Mouse (Mus musculus): ENCODE measurements around the gene Nlgn3. TPM values are rescaled to one million over a fixed set of nuclear protein-coding genes. Genes with fewer than 3 reads are reported as not detected.
"Not testable (repeated sequence)": the region's sequence is repeated elsewhere in the genome, so short reads cannot be mapped to it uniquely, and the experiment has no call there.

Gene Nlgn3
- polyA plus RNA-seq, 1 experiment: 1.9 TPM

- no peak for DNase-seq (ENCODE audit: low spot score)
Measured at GRCm38 (mm10) chrX:101300427-101301030, 1.6 kb downstream of the Nlgn3 start.

GRCm38 (mm10) chrX:101301654-101302053 is 2.7 kb downstream of the Nlgn3 start:
- no peak for DNase-seq (ENCODE audit: low spot score)

- DNase-seq (ENCODE audit: low spot score): no peak
Measured at GRCm38 (mm10) chrX:101304646-101305045, 5.7 kb downstream of the Nlgn3 start.

- no peak for DNase-seq (ENCODE audit: low spot score)
Measured at GRCm38 (mm10) chrX:101309299-101309698, 10.3 kb downstream of the Nlgn3 start.

- no peak for DNase-seq (ENCODE audit: low spot score)
Measured at GRCm38 (mm10) chrX:101313625-101314359, 14.8 kb downstream of the Nlgn3 start.

- DNase-seq (ENCODE audit: low spot score): no peak
Measured at GRCm38 (mm10) chrX:101319775-101320174, 20.8 kb downstream of the Nlgn3 start.

- DNase-seq (ENCODE audit: low spot score): no peak
Measured at GRCm38 (mm10) chrX:101325989-101326899, 27.3 kb downstream of the Nlgn3 start.

- DNase-seq (ENCODE audit: low spot score): peak; percentile 20
Measured at GRCm38 (mm10) chrX:101329372-101330028, 30.5 kb downstream of the Nlgn3 start.

GRCm38 (mm10) chrX:101332031-101332374 is 33.0 kb downstream of the Nlgn3 start:
- DNase-seq (ENCODE audit: low spot score): no peak

- DNase-seq (ENCODE audit: low spot score): peak; percentile 67
Measured at GRCm38 (mm10) chrX:101332375-101333211, 33.6 kb downstream of the Nlgn3 start.

- no peak for DNase-seq (ENCODE audit: low spot score)
Measured at GRCm38 (mm10) chrX:101334606-101335005, 35.6 kb downstream of the Nlgn3 start.

- DNase-seq (ENCODE audit: low spot score): no peak
Measured at GRCm38 (mm10) chrX:101338666-101339065, 39.7 kb downstream of the Nlgn3 start.

GRCm38 (mm10) chrX:101342837-101343236 is 43.9 kb downstream of the Nlgn3 start:
- not testable (repeated sequence) for DNase-seq (ENCODE audit: low spot score)

- DNase-seq (ENCODE audit: low spot score): no peak
Measured at GRCm38 (mm10) chrX:101345456-101345855, 46.5 kb downstream of the Nlgn3 start.

- no peak for DNase-seq (ENCODE audit: low spot score)
Measured at GRCm38 (mm10) chrX:101346475-101346874, 47.5 kb downstream of the Nlgn3 start.

GRCm38 (mm10) chrX:101351188-101351587 is 52.2 kb downstream of the Nlgn3 start:
- DNase-seq (ENCODE audit: low spot score): no peak

GRCm38 (mm10) chrX:101358902-101359301 is 59.9 kb downstream of the Nlgn3 start:
- DNase-seq (ENCODE audit: low spot score): not testable (repeated sequence)

- DNase-seq (ENCODE audit: low spot score): no peak
Measured at GRCm38 (mm10) chrX:101369001-101369400, 70.0 kb downstream of the Nlgn3 start.

GRCm38 (mm10) chrX:101370573-101370972 is 71.6 kb downstream of the Nlgn3 start:
- no peak for DNase-seq (ENCODE audit: low spot score)

- no peak for DNase-seq (ENCODE audit: low spot score)
Measured at GRCm38 (mm10) chrX:101372946-101373345, 74.0 kb downstream of the Nlgn3 start.
